Mouse (Mus musculus) stomach, embryonic 15.5 days (tissue): ENCODE measurements at regions not wholly inside any gene's neighbourhood (a gene's known extent, or its start where the extent isn't known, plus 50 kb on each side); places are given as distances from the start of the nearest gene placed in this dataset.

ENCODE experiments used
- ATAC-seq: fragments of 200-750 bp; cut with Nextera tagmentation; 2 replicates; pipeline ENCODE4 v1.8.0; 2017; ENCODE audit warnings: low read depth, moderate number of reproducible peaks, moderate TSS enrichment; ENCODE audit not compliant: insufficient read depth, low FRiP score
- H3K27ac ChIP-seq: fragments of 300-500 bp; sonication (generic); 2 replicates; pipeline ENCODE4 v1.5.1; 2015; ENCODE audit warnings: mild to moderate bottlenecking, inconsistent platforms
- H3K27me3 ChIP-seq: fragments of 300-500 bp; sonication (generic); replicated peaks from 2 replicates; pipeline ENCODE4 v1.6.1; 2015; ENCODE audit warnings: inconsistent platforms
- H3K36me3 ChIP-seq: fragments of 300-500 bp; sonication (generic); 2 replicates; pipeline ENCODE4 v1.6.1; 2015; ENCODE audit warnings: inconsistent platforms
- H3K4me1 ChIP-seq: fragments of 300-500 bp; sonication (generic); 2 replicates; pipeline ENCODE4 v1.6.1; 2015; ENCODE audit warnings: inconsistent platforms
- H3K4me2 ChIP-seq: fragments of 300-500 bp; sonication (generic); 2 replicates; pipeline ENCODE4 v1.6.1; 2015; ENCODE audit warnings: mild to moderate bottlenecking, inconsistent platforms
- H3K4me3 ChIP-seq: fragments of 300-500 bp; sonication (generic); replicated peaks from 2 replicates; pipeline ENCODE4 v1.5.1; 2015; ENCODE audit warnings: inconsistent platforms
- H3K9ac ChIP-seq: fragments of 300-500 bp; sonication (generic); 2 replicates; pipeline ENCODE4 v1.6.1; 2015; ENCODE audit warnings: inconsistent platforms
- H3K9me3 ChIP-seq: fragments of 300-500 bp; sonication (generic); 2 replicates; pipeline ENCODE4 v1.6.1; 2016; ENCODE audit warnings: inconsistent platforms
- WGBS: fragments of 180-500 bp; shearing (Covaris S2); methylation state at CpG from one replicate; pipeline ENCODE4 v1.1.7; 2015; 5-methylcytosine and 5-hydroxymethylcytosine counted together

DNA sequence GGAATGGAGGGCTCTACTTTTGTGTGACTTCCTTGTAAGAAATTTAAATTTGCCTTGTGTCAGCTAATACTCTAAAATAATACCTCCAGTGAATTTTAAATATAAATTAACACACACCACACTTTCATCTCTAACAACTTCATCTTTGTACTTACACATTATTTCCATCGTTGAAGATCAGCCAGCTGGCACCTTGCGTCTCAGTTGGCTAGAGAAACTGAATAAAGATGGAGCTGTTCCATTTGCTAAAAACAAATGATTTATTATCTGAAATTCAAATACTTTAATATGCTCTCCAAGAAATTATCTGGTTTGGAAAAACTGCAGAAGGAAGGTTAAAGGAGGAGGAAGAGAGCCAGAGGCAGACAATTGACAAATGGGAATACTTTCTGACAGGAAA lies 122.0 kb upstream of the Gm11096 start:
- ATAC-seq = no peak
- Histone ChIP-seq H3K27ac (no peak overlapping the region), H3K4me2 (no peak overlapping the region), H3K36me3 (no peaks in the 10 kb centered on the region), H3K9ac (no peak overlapping the region), H3K4me3 (no peak overlapping the region), H3K27me3 (no peaks in the 10 kb centered on the region), H3K4me1 (no peaks in the 10 kb centered on the region), H3K9me3 (no peaks in the 10 kb centered on the region)
- 61% methylated on average over 2 of the region's 2 CpGs for WGBS

DNA sequence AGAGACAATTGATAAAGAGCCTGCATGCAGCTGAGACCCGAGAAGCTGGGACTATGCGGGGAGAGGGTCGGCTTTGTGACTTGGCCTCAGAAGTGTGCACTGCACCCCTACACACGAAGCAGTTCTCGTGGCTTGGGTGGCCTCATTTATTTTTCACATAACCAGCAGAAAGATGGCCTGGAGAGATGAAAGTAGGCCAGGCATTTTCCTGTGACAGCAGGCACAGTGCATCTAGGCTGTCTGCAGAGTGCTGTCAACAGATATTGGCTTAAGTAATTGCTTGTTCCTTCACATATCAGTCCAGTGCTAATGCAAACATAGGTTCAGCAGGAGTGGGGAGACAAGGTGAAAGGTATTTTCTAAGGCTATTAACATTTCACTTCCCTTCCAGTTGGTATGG lies 124.9 kb upstream of the Gm11096 start:
- H3K4me2 ChIP-seq = no peak overlapping the region
- no peaks in the 10 kb centered on the region for H3K4me1 ChIP-seq
- no peak for ATAC-seq
- no peaks in the 10 kb centered on the region for H3K27me3 ChIP-seq
- H3K9me3 ChIP-seq = no peaks in the 10 kb centered on the region
- H3K27ac ChIP-seq = no peak overlapping the region
- H3K9ac ChIP-seq = no peak overlapping the region
- no peak overlapping the region for H3K4me3 ChIP-seq
- WGBS = 65% methylated on average over 5 of the region's 5 CpGs
- H3K36me3 ChIP-seq = no peaks in the 10 kb centered on the region

- Histone ChIP-seq H3K27me3 (no peaks in the 10 kb centered on the region), H3K9ac (no peak overlapping the region), H3K36me3 (no peaks in the 10 kb centered on the region), H3K4me3 (no peak overlapping the region), H3K4me2 (no peak overlapping the region), H3K9me3 (no peaks in the 10 kb centered on the region), H3K4me1 (no peaks in the 10 kb centered on the region), H3K27ac (no peak overlapping the region)
- no peak for ATAC-seq
- WGBS = 67% methylated on average over 2 of the region's 2 CpGs
Measured at GRCm38 (mm10) chr17:81305880-81306279, 135.7 kb upstream of the Gm11096 start.

DNA sequence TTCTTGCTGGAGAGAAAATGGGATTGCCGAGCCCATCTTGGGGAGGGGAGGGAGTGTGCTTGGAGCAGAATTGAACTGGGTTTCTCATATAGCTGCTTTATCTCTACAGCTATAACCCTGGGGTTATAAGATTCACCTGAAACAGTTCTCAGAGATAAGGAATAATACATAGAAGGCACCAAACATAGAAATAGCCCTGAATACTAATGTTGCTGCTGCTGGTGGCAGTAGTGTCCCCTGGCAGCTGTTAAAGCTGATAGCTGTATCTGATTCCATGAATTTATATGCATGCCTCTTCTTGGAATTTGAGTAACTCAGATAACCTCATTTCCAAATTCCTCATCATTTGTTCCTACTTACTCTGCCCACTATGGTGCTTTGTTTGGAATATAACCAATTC lies 137.0 kb upstream of the Gm11096 start:
- no peak overlapping the region for H3K9ac ChIP-seq
- H3K9me3 ChIP-seq = no peaks in the 10 kb centered on the region
- H3K4me3 ChIP-seq = no peak overlapping the region
- H3K27me3 ChIP-seq = no peaks in the 10 kb centered on the region
- no peak for ATAC-seq
- 65% methylated on average over 1 of the region's 1 CpGs for WGBS
- no peak overlapping the region for H3K4me2 ChIP-seq
- no peaks in the 10 kb centered on the region for H3K36me3 ChIP-seq
- no peak overlapping the region for H3K27ac ChIP-seq
- H3K4me1 ChIP-seq = no peaks in the 10 kb centered on the region

GRCm38 (mm10) chr17:81302490-81302889 lies 139.1 kb upstream of the Gm11096 start:
- 74% methylated on average over 3 of the region's 3 CpGs for WGBS

DNA sequence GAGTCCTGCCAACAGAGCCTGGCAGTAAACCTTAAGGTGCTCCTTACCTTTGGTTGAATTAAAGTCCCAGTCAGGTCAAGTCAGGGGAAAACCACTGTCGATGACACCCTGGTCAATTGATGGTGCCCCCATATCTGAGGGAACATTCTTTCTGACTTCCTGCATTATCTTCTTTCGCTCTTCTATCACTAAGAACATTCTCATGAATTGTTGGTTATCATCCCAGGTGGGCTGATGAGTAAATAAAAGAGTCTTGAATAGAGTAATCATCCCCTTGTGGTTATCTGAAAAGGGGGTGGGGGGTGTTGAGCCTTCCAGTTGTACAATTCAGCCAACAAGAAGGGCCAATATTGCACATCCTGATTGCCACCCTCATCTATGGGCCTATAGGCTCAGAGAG lies 149.7 kb upstream of the Gm11096 start:
- Histone ChIP-seq H3K36me3 (no peaks in the 10 kb centered on the region), H3K27me3 (no peaks in the 10 kb centered on the region), H3K4me3 (no peak overlapping the region), H3K4me1 (no peaks in the 10 kb centered on the region), H3K27ac (no peak overlapping the region), H3K4me2 (no peak overlapping the region), H3K9me3 (no peaks in the 10 kb centered on the region), H3K9ac (no peak overlapping the region)
- ATAC-seq = no peak
- 76% methylated on average over 2 of the region's 2 CpGs for WGBS

More at GRCm38 (mm10) chr17:81302490-81302889, 139.1 kb upstream of the Gm11096 start:
- Histone ChIP-seq H3K4me1 (no peaks in the 10 kb centered on the region), H3K36me3 (no peaks in the 10 kb centered on the region), H3K9ac (no peak overlapping the region), H3K27ac (no peak overlapping the region), H3K4me2 (no peak overlapping the region), H3K27me3 (no peaks in the 10 kb centered on the region), H3K9me3 (no peaks in the 10 kb centered on the region), H3K4me3 (no peak overlapping the region)
- no peak for ATAC-seq

- ATAC-seq = no peak
- H3K36me3 ChIP-seq = no peaks in the 10 kb centered on the region
- 86% methylated on average over 2 of the region's 2 CpGs for WGBS
Measured at GRCm38 (mm10) chr17:81282543-81282942, 159.0 kb upstream of the Gm11096 start.

GRCm38 (mm10) chr17:81270235-81270634 lies 171.3 kb upstream of the Gm11096 start:
- Histone ChIP-seq H3K4me2 (no peak overlapping the region), H3K27me3 (no peaks in the 10 kb centered on the region), H3K36me3 (no peaks in the 10 kb centered on the region), H3K9ac (no peak overlapping the region), H3K4me3 (no peak overlapping the region), H3K27ac (no peak overlapping the region), H3K4me1 (no peaks in the 10 kb centered on the region), H3K9me3 (no peaks in the 10 kb centered on the region)
- ATAC-seq = peak; percentile 58; the same call in 1 of the 2 replicates
- 2% methylated on average over 1 of the region's 1 CpGs for WGBS

More at GRCm38 (mm10) chr17:81282543-81282942, 159.0 kb upstream of the Gm11096 start:
- Histone ChIP-seq H3K4me2 (no peak overlapping the region), H3K9me3 (no peaks in the 10 kb centered on the region), H3K4me3 (no peak overlapping the region), H3K9ac (no peak overlapping the region), H3K4me1 (no peaks in the 10 kb centered on the region), H3K27me3 (no peaks in the 10 kb centered on the region), H3K27ac (no peak overlapping the region)

- Histone ChIP-seq H3K27ac (no peak overlapping the region), H3K4me1 (no peaks in the 10 kb centered on the region), H3K4me2 (no peak overlapping the region), H3K27me3 (no peaks in the 10 kb centered on the region), H3K9ac (no peak overlapping the region), H3K9me3 (no peaks in the 10 kb centered on the region), H3K4me3 (no peak overlapping the region), H3K36me3 (no peaks in the 10 kb centered on the region)
- ATAC-seq = no peak; the same call in 1 of the 2 replicates
- 33% methylated on average over 1 of the region's 1 CpGs for WGBS
Measured at GRCm38 (mm10) chr17:81261957-81262356, 179.6 kb upstream of the Gm11096 start.

GRCm38 (mm10) chr17:81260036-81260435 lies 181.5 kb upstream of the Gm11096 start:
- Histone ChIP-seq H3K4me2 (no peak overlapping the region), H3K4me1 (no peaks in the 10 kb centered on the region), H3K4me3 (no peak overlapping the region), H3K36me3 (no peaks in the 10 kb centered on the region), H3K9me3 (no peaks in the 10 kb centered on the region), H3K27me3 (no peaks in the 10 kb centered on the region), H3K9ac (no peak overlapping the region), H3K27ac (no peak overlapping the region)
- 87% methylated on average over 1 of the region's 1 CpGs for WGBS
- no peak for ATAC-seq

DNA sequence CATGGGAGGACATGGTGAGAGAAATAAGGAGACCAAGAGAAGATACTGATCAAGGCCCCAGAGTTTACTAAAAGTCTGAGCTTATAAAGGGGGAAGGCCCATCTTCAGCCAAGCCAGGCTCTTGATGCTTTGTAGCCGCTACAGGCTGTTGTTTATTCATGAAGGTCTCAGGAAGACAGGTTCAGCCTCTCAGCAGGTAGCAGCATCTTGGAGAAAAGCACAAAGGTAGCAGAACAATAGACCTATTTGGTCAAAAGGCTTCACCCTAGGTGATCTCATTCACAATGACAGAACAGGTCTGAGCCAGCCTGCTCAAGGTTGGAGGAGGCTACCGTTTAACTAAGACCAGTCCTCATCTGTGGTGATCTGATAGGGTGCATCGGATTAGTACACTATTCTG lies 185.5 kb upstream of the Gm11096 start:
- no peaks in the 10 kb centered on the region for H3K27me3 ChIP-seq
- ATAC-seq = no peak
- no peak overlapping the region for H3K9ac ChIP-seq
- H3K9me3 ChIP-seq = no peaks in the 10 kb centered on the region
- no peaks in the 10 kb centered on the region for H3K36me3 ChIP-seq
- 73% methylated on average over 3 of the region's 3 CpGs for WGBS
- H3K27ac ChIP-seq = no peak overlapping the region
- H3K4me2 ChIP-seq = no peak overlapping the region
- H3K4me1 ChIP-seq = no peaks in the 10 kb centered on the region
- H3K4me3 ChIP-seq = no peak overlapping the region

DNA sequence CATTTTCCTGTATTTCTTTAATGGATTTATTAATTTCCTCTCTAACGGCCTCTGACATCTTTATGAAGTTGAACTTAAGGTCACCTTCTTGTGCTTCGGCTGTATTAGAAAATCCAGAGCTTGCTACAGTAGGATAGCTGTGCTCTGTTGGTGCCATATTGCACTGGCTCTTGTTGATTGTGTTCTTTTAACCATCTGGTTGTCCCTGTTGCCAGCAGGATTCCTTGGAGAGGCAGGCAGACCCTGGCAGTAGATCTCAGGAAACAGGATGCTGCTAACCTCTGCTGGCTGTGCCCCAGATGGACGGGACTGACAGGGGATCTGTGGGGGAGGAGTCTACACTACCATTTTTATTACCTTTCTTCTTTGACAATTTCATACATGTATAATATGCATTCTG lies 185.9 kb upstream of the Thumpd2 start:
- Histone ChIP-seq H3K9me3 (no peaks in the 10 kb centered on the region), H3K9ac (no peak overlapping the region), H3K27ac (no peak overlapping the region), H3K4me2 (no peak overlapping the region), H3K4me1 (no peaks in the 10 kb centered on the region), H3K4me3 (no peak overlapping the region), H3K36me3 (no peaks in the 10 kb centered on the region), H3K27me3 (no peaks in the 10 kb centered on the region)
- ATAC-seq = no peak
- 61% methylated on average over 3 of the region's 3 CpGs for WGBS

DNA sequence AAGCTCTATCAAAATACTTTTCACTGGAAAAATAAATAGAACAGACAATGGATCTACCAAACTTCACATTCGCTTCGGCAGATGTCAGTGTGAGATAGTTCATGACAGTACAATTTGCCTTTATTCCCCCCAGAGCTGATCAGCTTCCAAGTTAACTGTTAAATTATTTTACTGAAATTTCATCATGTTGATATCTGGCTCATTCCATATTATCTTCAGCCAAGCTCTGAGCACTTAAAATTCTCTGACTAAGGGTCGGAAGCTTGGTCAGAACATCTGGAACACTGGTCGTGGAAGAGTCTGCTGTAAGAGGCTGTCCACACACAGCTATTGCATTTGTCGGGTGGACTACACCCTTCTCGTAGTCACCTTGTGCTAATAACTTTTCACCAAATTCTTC lies 181.3 kb upstream of the Thumpd2 start:
- WGBS = 79% methylated on average over 6 of the region's 6 CpGs
- Histone ChIP-seq H3K9ac (no peak overlapping the region), H3K36me3 (no peaks in the 10 kb centered on the region), H3K4me3 (no peak overlapping the region), H3K27ac (no peak overlapping the region), H3K9me3 (no peaks in the 10 kb centered on the region), H3K4me1 (no peaks in the 10 kb centered on the region), H3K4me2 (no peak overlapping the region), H3K27me3 (no peaks in the 10 kb centered on the region)
- ATAC-seq = no peak
